Mouse (Mus musculus) embryonic facial prominence, embryonic 14.5 days (tissue): ENCODE results near the gene Me3. TPM values are rescaled to one million over a fixed set of nuclear protein-coding genes. Genes with fewer than 3 reads are reported as not detected.
A peak's percentile ranks its signal among the peaks of the same experiment; 100 is the strongest.

Source experiments
- ATAC-seq: fragments of 200-750 bp; cut with Nextera tagmentation; 2 replicates; pipeline ENCODE4 v1.8.0; 2017; ENCODE audit warnings: low read depth, moderate number of reproducible peaks, moderate TSS enrichment
- DNase-seq: peaks from one replicate; pipeline ENCODE4 v3.0.0-alpha.2; 2015; ENCODE audit warnings: low spot score
- H3K27ac ChIP-seq: fragments of 300-500 bp; sonication (generic); replicated peaks from 2 replicates; pipeline ENCODE4 v1.5.1; 2014; ENCODE audit warnings: low read depth, mild to moderate bottlenecking, low read length, moderate library complexity
- H3K27me3 ChIP-seq: fragments of 300-500 bp; sonication (generic); replicated peaks from 2 replicates; pipeline ENCODE4 v1.6.1; 2014; ENCODE audit warnings: low read length; ENCODE audit not compliant: control insufficient read depth, insufficient read depth
- H3K36me3 ChIP-seq: fragments of 300-500 bp; sonication (generic); 2 replicates; pipeline ENCODE4 v1.6.1; 2014; ENCODE audit warnings: low read length, mixed read lengths; ENCODE audit not compliant: control insufficient read depth, insufficient read depth
- H3K4me1 ChIP-seq: fragments of 300-500 bp; sonication (generic); 2 replicates; pipeline ENCODE4 v1.6.1; 2014; ENCODE audit warnings: antibody characterized with exemption, low read length; ENCODE audit not compliant: control insufficient read depth, insufficient read depth
- H3K4me2 ChIP-seq: fragments of 300-500 bp; sonication (generic); 2 replicates; pipeline ENCODE4 v1.6.1; 2014; ENCODE audit warnings: low read depth, mild to moderate bottlenecking, low read length, moderate library complexity, mixed read lengths
- H3K4me3 ChIP-seq: fragments of 300-500 bp; sonication (generic); 2 replicates; pipeline ENCODE4 v1.5.1; 2014; ENCODE audit warnings: low read depth, mild to moderate bottlenecking, low read length
- H3K9ac ChIP-seq: fragments of 300-500 bp; sonication (generic); 2 replicates; pipeline ENCODE4 v1.6.1; 2014; ENCODE audit warnings: low read depth, mild to moderate bottlenecking, low read length, moderate library complexity, mixed read lengths
- H3K9me3 ChIP-seq: fragments of 300-500 bp; sonication (generic); 2 replicates; pipeline ENCODE4 v1.6.1; 2016; ENCODE audit warnings: low read length; ENCODE audit not compliant: control insufficient read depth
- WGBS: fragments of 180-500 bp; shearing (Covaris S2); extraction: QIAGEN DNeasy Blood & Tissue Kit; methylation state at CpG from one replicate; pipeline ENCODE4 v1.1.7; 2014; 5-methylcytosine and 5-hydroxymethylcytosine counted together
- polyA plus RNA-seq: library from polyadenylated mRNA; unstranded; fragments of >200 nt; fragmentation: Nextera tagmentation; extraction: Ambion mirVana; gene quantifications from 2 replicates; pipeline ENCODE4 v1.2.1, GENCODE M21; 2014

The Me3 gene
- polyA plus RNA-seq, 1 experiment from 2014 or later, result 1.9 TPM

GRCm38 (mm10) chr7:89891412-89891811, 259.2 kb downstream of the Me3 start:
- Histone ChIP-seq H3K9me3 (no peaks in the 10 kb centered on the region), H3K36me3 (no peaks in the 10 kb centered on the region), H3K4me2 (no peak overlapping the region), H3K4me3 (no peak overlapping the region), H3K4me1 (no peaks in the 10 kb centered on the region), H3K9ac (no peak overlapping the region), H3K27me3 (no peaks in the 10 kb centered on the region), H3K27ac (no peak overlapping the region)
- DNase-seq (no peak), ATAC-seq (no peak)
- 70% methylated on average over 5 of the region's 5 CpGs for WGBS

- H3K9ac ChIP-seq, result no peak overlapping the region
- H3K4me2 ChIP-seq, result no peak overlapping the region
- DNase-seq, result no peak
- no peak overlapping the region for H3K27ac ChIP-seq
- H3K36me3 ChIP-seq, result no peaks in the 10 kb centered on the region
- 30% methylated on average over 4 of the region's 4 CpGs for WGBS
- H3K9me3 ChIP-seq, result no peaks in the 10 kb centered on the region
- H3K4me1 ChIP-seq, result no peaks in the 10 kb centered on the region
- no peak for ATAC-seq
- no peaks in the 10 kb centered on the region for H3K27me3 ChIP-seq
- no peak overlapping the region for H3K4me3 ChIP-seq
Observed at GRCm38 (mm10) chr7:89891856-89892255, 259.7 kb downstream of the Me3 start.

- ATAC-seq, result peak; percentile 51; the same call in 1 of the 2 replicates
- peak overlapping the region; percentile 48 for H3K4me2 ChIP-seq
- 73% methylated on average over 8 of the region's 8 CpGs for WGBS
- H3K36me3 ChIP-seq, result no peaks in the 10 kb centered on the region
- no peak for DNase-seq
- H3K4me1 ChIP-seq, result peaks cover 3% of the 10 kb centered on the region; the same call in 1 of the 2 replicates
- no peaks in the 10 kb centered on the region for H3K9me3 ChIP-seq
- H3K9ac ChIP-seq, result no peak overlapping the region
- no peak overlapping the region for H3K27ac ChIP-seq
- H3K4me3 ChIP-seq, result peak overlapping the region; percentile 17; the same call in 1 of the 2 replicates
- H3K27me3 ChIP-seq, result no peaks in the 10 kb centered on the region
Observed at GRCm38 (mm10) chr7:89903007-89903406, 270.8 kb downstream of the Me3 start.

GRCm38 (mm10) chr7:89903442-89904343, 271.5 kb downstream of the Me3 start, which contains the start of gene Ccdc81:
Gene Ccdc81, minus strand, starts transcription at chr7:89903629.
- 22% methylated on average over 22 of the region's 22 CpGs for WGBS
- Histone ChIP-seq H3K27ac (no peak within 1 kb of the TSS), H3K9ac (peak within 1 kb of the TSS; percentile 20; the same call in 1 of the 2 replicates), H3K36me3 (no peaks in the 10 kb centered on the region), H3K4me1 (peaks cover 6% of the 10 kb centered on the region), H3K4me3 (peak within 1 kb of the TSS; percentile 17; the same call in 1 of the 2 replicates), H3K9me3 (no peaks in the 10 kb centered on the region), H3K27me3 (no peaks in the 10 kb centered on the region), H3K4me2 (peak within 1 kb of the TSS; percentile 48)
- ATAC-seq (peak; percentile 71), DNase-seq (peak; percentile 85)

Other genes starting within 250 kb of the Me3 start
- gene Tmem135, start 228.2 kb upstream of the Me3 start, polyA plus RNA-seq, result 18.8 and 21.4 TPM in 2 replicates
- 20.2 and 21.8 TPM in 2 replicates for gene Fzd4, start 228.0 kb upstream of the Me3 start, polyA plus RNA-seq
- 78.6 and 82.6 TPM in 2 replicates for gene Prss23, start 105.2 kb upstream of the Me3 start, polyA plus RNA-seq